Mouse (Mus musculus) neural tube, embryonic 12.5 days (tissue): ENCODE data around the gene Rfc2. TPM values are rescaled to one million over a fixed set of nuclear protein-coding genes. Genes with fewer than 3 reads are reported as not detected.
A peak's percentile ranks its signal among the peaks of the same experiment; 100 is the strongest.

Source experiments
- ATAC-seq: fragments of 200-750 bp; cut with Nextera tagmentation; 2 replicates; pipeline ENCODE4 v1.8.0; 2017; ENCODE audit warnings: low read depth, mild to moderate bottlenecking, moderate TSS enrichment, moderate library complexity; ENCODE audit not compliant: low FRiP score
- H3K27ac ChIP-seq: fragments of 300-500 bp; sonication (generic); 2 replicates; pipeline ENCODE4 v1.5.1; 2016
- H3K27me3 ChIP-seq: fragments of 300-500 bp; sonication (generic); replicated peaks from 2 replicates; pipeline ENCODE4 v1.6.1; 2016; ENCODE audit warnings: mild to moderate bottlenecking
- H3K36me3 ChIP-seq: fragments of 300-500 bp; sonication (generic); 2 replicates; pipeline ENCODE4 v1.6.1; 2016; ENCODE audit warnings: mild to moderate bottlenecking
- H3K4me1 ChIP-seq: fragments of 300-500 bp; sonication (generic); 2 replicates; pipeline ENCODE4 v1.6.1; 2016
- H3K4me2 ChIP-seq: fragments of 300-500 bp; sonication (generic); replicated peaks from 2 replicates; pipeline ENCODE4 v1.6.1; 2016; ENCODE audit warnings: mild to moderate bottlenecking
- H3K4me3 ChIP-seq: fragments of 300-500 bp; sonication (generic); 2 replicates; pipeline ENCODE4 v1.5.1; 2016
- H3K9ac ChIP-seq: fragments of 300-500 bp; sonication (generic); 2 replicates; pipeline ENCODE4 v1.6.1; 2016; ENCODE audit warnings: mild to moderate bottlenecking
- H3K9me3 ChIP-seq: fragments of 300-500 bp; sonication (generic); 2 replicates; pipeline ENCODE4 v1.6.1; 2016; ENCODE audit warnings: mild to moderate bottlenecking
- WGBS: fragments of 180-500 bp; shearing (Covaris S2); methylation state at CpG from one replicate; pipeline ENCODE4 v1.1.7; 2016; 5-methylcytosine and 5-hydroxymethylcytosine counted together
- polyA plus RNA-seq: library from polyadenylated mRNA; unstranded; fragments of >200 nt; fragmentation: Nextera tagmentation; extraction: Ambion mirVana; gene quantifications from 2 replicates; pipeline ENCODE4 v1.2.1, GENCODE M21; 2016

Rfc2 gene
- polyA plus RNA-seq = 228 and 231 TPM in 2 replicates

DNA sequence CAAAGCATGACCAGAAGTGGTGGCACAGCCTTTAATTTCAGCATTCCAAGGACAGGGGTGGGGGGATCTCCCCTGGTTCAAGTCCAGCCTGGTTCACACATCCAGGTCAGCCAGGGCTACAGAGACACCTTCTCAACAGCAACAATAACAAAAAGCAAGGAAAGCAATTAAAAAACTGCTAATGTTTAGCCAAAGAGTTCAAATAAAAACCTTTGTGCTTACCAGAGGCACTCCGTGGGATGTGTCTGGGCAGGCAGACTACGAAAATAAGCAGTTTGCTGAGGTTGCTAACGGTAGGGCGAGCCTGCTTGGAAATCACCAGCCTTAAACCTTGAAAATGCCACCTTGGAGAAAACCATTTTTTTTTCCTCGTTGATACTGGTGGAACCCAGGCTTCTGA, at the start of gene Rfc2:
Gene Rfc2 (plus strand): TSS at position 221 of the 400 bp plus-strand sequence.
- 86% methylated on average over 5 of the region's 5 CpGs for WGBS
- H3K4me3 ChIP-seq = no peak within 1 kb of the TSS
- ATAC-seq = no peak

DNA sequence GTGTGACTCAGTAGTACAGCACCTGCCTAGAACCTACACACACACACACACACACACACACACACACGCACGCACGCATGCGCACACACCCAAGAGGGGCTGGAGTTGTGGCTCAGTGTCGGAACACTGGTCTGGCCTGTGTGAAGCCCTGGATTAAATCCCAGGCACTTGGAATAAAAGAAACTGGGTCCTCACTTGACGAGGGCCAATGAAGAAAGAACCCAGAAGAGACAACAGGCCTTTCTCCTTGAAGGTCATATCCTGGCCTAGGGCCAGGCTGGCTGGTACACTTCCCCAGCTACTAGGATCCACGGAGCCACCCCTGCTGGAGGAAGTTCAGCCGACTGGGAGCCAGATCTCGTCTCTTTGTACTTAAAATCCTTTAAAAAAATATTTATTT, 49.6 kb upstream of the Rfc2 start:
- Histone ChIP-seq H3K4me3 (no peak overlapping the region), H3K9me3 (no peaks in the 10 kb centered on the region), H3K9ac (no peak overlapping the region), H3K27ac (no peak overlapping the region), H3K4me2 (no peak overlapping the region), H3K27me3 (no peaks in the 10 kb centered on the region), H3K4me1 (0 out of 2 replicates have a peak, but pooled peaks cover 8% of the 10 kb centered on the region), H3K36me3 (peaks cover 48% of the 10 kb centered on the region)
- ATAC-seq = no peak
- 91% methylated on average over 9 of the region's 9 CpGs for WGBS

More for the DNA sequence above, at the start of gene Rfc2:
- H3K4me1 ChIP-seq = peaks cover 9% of the 10 kb centered on the region
- H3K9ac ChIP-seq = no peak within 1 kb of the TSS
- H3K27ac ChIP-seq = no peak within 1 kb of the TSS
- no peaks in the 10 kb centered on the region for H3K9me3 ChIP-seq
- peaks cover 4% of the 10 kb centered on the region; the same call in 1 of the 2 replicates for H3K36me3 ChIP-seq
- H3K27me3 ChIP-seq = no peaks in the 10 kb centered on the region
- no peak within 1 kb of the TSS for H3K4me2 ChIP-seq

DNA sequence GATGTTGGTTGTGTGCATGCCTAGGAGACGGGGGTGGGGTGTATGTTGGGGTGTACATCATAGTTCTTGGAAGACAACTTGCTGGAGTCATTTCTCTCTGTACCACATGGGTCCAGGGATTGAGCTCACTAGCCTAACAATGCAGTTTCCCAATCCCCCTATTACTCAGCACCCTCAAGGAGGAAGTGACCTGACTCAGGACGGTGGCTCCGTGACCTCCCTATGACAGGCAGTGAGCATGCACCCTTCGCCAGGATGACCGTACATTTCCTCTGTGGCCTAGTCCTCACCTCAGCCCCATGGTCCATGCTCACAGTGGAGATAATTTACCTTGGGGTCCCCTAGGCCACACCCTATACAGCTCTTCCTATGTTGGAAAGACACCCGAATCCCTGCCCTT, 48.7 kb upstream of the Rfc2 start:
- no peak overlapping the region for H3K4me3 ChIP-seq
- 96% methylated on average over 6 of the region's 6 CpGs for WGBS
- ATAC-seq = no peak
- H3K27ac ChIP-seq = no peak overlapping the region
- H3K27me3 ChIP-seq = no peaks in the 10 kb centered on the region
- H3K9me3 ChIP-seq = no peaks in the 10 kb centered on the region
- no peak overlapping the region for H3K9ac ChIP-seq
- H3K36me3 ChIP-seq = peaks cover 46% of the 10 kb centered on the region
- no peak overlapping the region for H3K4me2 ChIP-seq
- H3K4me1 ChIP-seq = 0 out of 2 replicates have a peak, but pooled peaks cover 8% of the 10 kb centered on the region

DNA sequence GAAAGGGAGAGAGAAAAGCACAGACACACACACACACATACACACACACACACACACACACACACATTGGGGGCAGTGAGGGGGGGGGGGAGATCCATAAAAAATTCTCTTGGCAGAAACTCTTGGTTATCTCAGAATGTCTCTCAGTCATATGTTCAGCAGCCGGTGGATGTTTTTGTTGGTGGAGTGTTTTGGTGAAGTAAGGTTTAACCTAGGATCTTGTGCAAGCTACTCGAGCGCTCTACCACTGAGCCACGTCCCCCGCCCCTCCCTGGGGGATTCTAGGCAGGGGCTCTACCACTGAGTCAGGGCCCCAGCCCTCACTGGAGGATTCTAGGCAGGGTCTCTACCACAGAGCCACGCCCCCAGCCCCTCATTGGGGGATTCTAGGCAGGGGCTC, 45.1 kb upstream of the Rfc2 start:
- peaks cover 51% of the 10 kb centered on the region for H3K36me3 ChIP-seq
- H3K4me2 ChIP-seq = no peak overlapping the region
- WGBS = 93% methylated on average over 6 of the region's 6 CpGs

DNA sequence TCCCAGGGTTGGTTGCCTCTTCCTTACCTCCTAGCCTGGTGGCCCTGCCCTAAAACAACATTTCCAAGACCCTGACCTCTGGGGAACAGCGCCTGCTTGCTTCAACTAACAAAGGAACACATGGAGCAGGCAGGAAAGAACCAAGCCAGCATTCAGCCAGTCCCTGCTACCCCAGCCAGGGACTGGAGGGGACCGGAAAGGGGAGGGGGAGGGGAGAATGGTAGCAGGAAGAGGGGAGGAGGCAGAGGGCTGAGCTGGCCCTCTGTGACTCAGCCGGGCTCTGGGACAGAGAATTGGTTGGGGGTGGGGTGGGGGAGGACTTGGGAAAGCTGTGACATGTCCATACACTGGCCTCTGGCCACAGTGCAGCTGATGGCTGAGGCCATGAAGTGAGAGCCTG, 41.3 kb upstream of the Rfc2 start:
- ATAC-seq = no peak
- Histone ChIP-seq H3K9ac (no peak overlapping the region), H3K9me3 (peaks cover 3% of the 10 kb centered on the region; the same call in 1 of the 2 replicates), H3K27ac (peak overlapping the region; percentile 46), H3K4me2 (0 out of 2 replicates have a peak overlapping the region, but pooled peaks have one; percentile 3), H3K36me3 (peaks cover 21% of the 10 kb centered on the region), H3K4me3 (no peak overlapping the region), H3K4me1 (peaks cover 23% of the 10 kb centered on the region), H3K27me3 (no peaks in the 10 kb centered on the region)
- 8% methylated on average over 3 of the region's 3 CpGs for WGBS

More for the DNA sequence above, 45.1 kb upstream of the Rfc2 start:
- no peak overlapping the region for H3K27ac ChIP-seq
- no peak for ATAC-seq
- H3K27me3 ChIP-seq = no peaks in the 10 kb centered on the region
- no peak overlapping the region for H3K4me3 ChIP-seq
- peaks cover 3% of the 10 kb centered on the region; the same call in 1 of the 2 replicates for H3K9me3 ChIP-seq
- H3K9ac ChIP-seq = no peak overlapping the region
- H3K4me1 ChIP-seq = peaks cover 12% of the 10 kb centered on the region

DNA sequence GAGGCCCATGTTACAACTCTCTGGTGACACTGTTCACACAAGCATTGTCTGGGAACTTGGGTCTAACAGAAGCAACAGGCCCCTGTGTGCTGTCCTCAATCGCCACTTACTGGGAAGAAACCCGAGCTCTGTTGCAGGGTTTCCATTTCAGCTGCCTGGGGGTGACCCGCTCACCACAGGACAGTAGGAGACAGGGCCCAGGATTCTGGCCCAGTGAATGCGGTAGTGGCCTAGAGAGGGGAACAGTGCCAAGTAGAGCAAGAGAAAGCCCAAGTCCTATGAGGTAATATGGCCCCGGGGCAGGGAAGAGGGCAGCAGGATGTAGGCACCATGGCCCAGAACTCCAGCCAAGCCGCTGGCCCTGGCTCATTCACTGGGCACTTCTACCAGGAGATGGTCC, 40.3 kb upstream of the Rfc2 start:
- no peak overlapping the region for H3K9ac ChIP-seq
- no peak overlapping the region for H3K4me3 ChIP-seq
- peaks cover 23% of the 10 kb centered on the region for H3K4me1 ChIP-seq
- 79% methylated on average over 6 of the region's 6 CpGs for WGBS
- H3K27me3 ChIP-seq = no peaks in the 10 kb centered on the region
- H3K27ac ChIP-seq = no peak overlapping the region
- no peak overlapping the region for H3K4me2 ChIP-seq
- no peak for ATAC-seq
- H3K36me3 ChIP-seq = peaks cover 13% of the 10 kb centered on the region
- H3K9me3 ChIP-seq = peaks cover 3% of the 10 kb centered on the region; the same call in 1 of the 2 replicates

DNA sequence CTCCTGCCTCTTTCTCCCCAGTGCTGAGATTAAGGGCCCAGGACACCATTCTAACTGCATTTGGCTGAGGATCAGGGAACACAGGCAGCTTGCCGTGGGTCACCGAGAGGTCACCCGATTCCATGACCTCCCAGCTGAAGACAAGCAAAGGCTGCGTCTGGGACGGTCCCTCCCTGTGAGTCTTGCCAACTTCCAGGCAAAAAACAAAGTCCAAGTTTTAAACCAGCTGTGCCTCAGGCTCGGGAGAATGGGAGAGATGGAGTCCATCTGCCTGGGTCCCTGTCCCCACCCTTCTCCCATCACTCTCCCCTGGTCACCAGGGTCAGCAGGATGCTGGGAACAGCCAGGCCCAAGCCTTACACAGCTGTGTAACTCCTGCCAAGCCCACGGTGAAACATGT, 39.5 kb upstream of the Rfc2 start:
- Histone ChIP-seq H3K4me1 (peaks cover 26% of the 10 kb centered on the region), H3K27ac (no peak overlapping the region), H3K9ac (no peak overlapping the region), H3K4me3 (no peak overlapping the region), H3K4me2 (no peak overlapping the region), H3K27me3 (no peaks in the 10 kb centered on the region), H3K36me3 (peaks cover 13% of the 10 kb centered on the region), H3K9me3 (peaks cover 3% of the 10 kb centered on the region; the same call in 1 of the 2 replicates)
- ATAC-seq = no peak
- WGBS = 39% methylated on average over 7 of the region's 7 CpGs

DNA sequence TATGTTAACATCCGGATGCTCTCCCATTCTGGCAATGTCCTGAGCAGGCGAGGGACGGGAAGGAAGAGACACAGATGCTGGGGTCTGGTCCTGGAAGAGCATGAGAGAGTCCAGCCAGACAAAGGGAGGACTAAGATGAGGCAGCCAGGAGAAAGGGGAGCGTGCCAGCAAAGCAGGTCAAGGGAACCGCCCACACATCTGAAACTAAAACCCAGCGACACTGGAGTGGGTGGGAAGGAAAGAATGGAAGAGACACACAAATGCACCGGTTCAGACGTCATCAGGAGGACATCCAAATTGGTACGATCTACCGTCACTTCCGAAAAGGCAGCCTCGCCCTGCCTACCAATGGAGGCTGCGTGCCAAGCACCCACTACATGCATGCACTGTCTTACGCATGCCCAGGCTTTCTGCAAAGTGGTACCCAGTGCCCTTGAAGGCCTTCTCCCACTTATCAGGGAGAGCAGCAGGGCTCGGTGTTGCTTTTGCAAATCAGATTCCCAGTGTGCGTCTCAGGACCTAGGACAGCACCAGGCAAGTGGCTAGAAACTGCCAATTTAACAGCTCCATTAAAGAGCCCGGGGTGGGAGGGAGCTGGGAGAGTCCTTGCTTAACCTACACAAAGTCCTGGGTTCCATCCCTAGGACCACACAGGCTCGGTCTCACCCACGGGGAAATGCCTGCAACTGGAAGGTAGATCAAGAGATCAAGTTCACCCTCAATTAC, 36.5 kb upstream of the Rfc2 start:
- no peak for ATAC-seq
- H3K4me3 ChIP-seq = no peak overlapping the region
- WGBS = 67% methylated on average over 19 of the region's 19 CpGs
- H3K9ac ChIP-seq = no peak overlapping the region
- no peak overlapping the region for H3K4me2 ChIP-seq
- H3K36me3 ChIP-seq = peaks cover 4% of the 10 kb centered on the region; the same call in 1 of the 2 replicates
- no peaks in the 10 kb centered on the region for H3K27me3 ChIP-seq
- no peak overlapping the region for H3K27ac ChIP-seq
- H3K9me3 ChIP-seq = no peaks in the 10 kb centered on the region
- H3K4me1 ChIP-seq = peaks cover 42% of the 10 kb centered on the region

DNA sequence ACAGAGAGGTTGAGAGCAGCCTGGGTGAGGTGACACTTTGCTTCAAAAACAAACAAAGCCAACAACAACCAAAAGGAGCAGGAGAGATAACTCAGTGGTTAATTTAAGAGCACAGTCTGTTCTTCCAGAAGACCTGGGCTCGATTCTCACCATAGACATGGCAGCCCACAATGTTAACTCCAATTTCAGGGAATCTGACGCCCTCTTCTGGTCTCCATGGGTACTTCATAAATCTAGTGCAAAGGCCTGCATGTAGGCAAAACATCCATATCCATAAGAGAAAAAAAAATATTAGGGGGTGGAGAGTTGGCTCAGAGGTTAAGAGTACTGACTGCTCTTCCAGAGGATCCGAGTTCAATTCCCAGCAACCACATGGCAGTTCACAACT, 35.9 kb upstream of the Rfc2 start:
- peaks cover 40% of the 10 kb centered on the region for H3K4me1 ChIP-seq
- no peak for ATAC-seq

DNA sequence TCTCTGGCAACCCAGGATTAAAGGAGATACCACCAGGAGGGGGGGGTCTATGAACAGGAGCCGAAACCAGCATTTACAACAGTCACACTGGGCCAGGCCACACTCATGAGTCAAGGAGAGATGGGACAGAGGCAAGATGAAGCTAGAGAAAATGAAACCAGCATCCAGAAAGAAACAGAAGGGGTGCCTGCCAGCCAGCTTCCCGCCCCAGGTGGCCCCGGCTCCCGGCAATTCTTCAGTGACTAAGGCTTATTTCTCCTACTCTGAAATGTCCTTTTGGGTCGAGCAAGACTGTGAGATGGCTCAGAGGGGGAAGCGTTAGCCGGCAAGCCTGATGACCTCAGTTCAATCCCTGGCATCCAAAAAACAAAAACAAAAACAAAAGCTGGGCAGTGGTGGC, 34.4 kb upstream of the Rfc2 start:
- Histone ChIP-seq H3K4me2 (no peak overlapping the region), H3K9me3 (no peaks in the 10 kb centered on the region), H3K36me3 (peaks cover 4% of the 10 kb centered on the region; the same call in 1 of the 2 replicates), H3K4me1 (peaks cover 37% of the 10 kb centered on the region), H3K27me3 (no peaks in the 10 kb centered on the region), H3K9ac (no peak overlapping the region), H3K27ac (no peak overlapping the region), H3K4me3 (no peak overlapping the region)
- ATAC-seq = no peak
- WGBS = 87% methylated on average over 7 of the region's 7 CpGs

More for the DNA sequence above, 35.9 kb upstream of the Rfc2 start:
- Histone ChIP-seq H3K27me3 (no peaks in the 10 kb centered on the region), H3K9me3 (no peaks in the 10 kb centered on the region), H3K9ac (no peak overlapping the region), H3K36me3 (peaks cover 4% of the 10 kb centered on the region; the same call in 1 of the 2 replicates), H3K4me3 (no peak overlapping the region), H3K27ac (no peak overlapping the region), H3K4me2 (no peak overlapping the region)
- WGBS = 59% methylated on average over 3 of the region's 3 CpGs

DNA sequence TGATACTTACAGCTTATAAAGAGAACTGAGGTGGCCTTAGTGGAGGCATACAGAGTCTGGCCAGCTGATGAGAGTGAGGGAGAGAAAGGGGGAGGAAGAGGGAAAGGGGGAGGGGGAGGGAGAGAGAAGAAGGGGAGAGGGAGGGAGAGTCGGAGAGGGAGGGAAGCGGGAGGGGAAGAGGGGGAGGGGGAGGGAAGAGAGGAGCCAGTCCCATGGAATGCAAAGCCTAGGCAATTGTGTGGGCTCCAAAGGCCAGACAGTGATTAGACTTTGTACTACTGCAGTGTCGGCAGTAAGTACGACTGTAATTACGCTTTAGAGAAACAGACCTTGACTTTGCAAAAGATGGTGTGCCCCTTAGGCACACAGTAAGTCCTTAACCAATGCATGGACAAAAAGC, 32.9 kb upstream of the Rfc2 start:
- no peak for ATAC-seq
- Histone ChIP-seq H3K27me3 (no peaks in the 10 kb centered on the region), H3K4me2 (peak overlapping the region; percentile 30; the same call in 1 of the 2 replicates), H3K9ac (no peak overlapping the region), H3K4me1 (peaks cover 38% of the 10 kb centered on the region), H3K4me3 (no peak overlapping the region), H3K9me3 (no peaks in the 10 kb centered on the region), H3K27ac (no peak overlapping the region), H3K36me3 (peaks cover 4% of the 10 kb centered on the region; the same call in 1 of the 2 replicates)
- 63% methylated on average over 5 of the region's 5 CpGs for WGBS

DNA sequence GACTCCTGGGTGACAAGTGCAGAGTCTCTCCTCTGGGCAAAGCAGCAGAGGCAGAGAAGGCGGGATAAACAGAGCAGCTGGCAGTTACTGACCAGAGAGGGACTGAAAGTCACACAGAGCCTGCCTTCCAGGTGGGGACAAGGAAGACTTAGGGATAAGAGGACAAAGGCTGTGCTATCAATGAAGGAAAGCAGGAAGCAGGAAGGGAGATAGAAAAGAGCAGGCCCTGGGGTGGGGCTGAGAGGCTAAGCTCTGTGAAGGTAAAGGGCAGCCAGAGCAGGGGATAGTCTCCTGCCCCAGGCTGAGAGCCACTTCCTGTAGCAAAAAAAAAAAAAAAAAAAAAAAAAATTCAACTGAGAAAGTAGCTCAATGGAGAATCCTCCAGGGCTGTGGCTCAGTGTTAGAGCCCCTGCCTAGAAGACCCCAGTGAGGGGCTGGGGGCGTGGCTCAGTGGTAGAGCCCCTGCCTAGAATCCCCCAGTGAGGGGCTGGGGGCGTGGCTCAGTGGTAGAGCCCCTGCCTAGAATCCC, 31.5 kb upstream of the Rfc2 start:
- Histone ChIP-seq H3K4me2 (peak overlapping the region; percentile 87), H3K9me3 (no peaks in the 10 kb centered on the region), H3K27me3 (no peaks in the 10 kb centered on the region), H3K4me1 (peaks cover 38% of the 10 kb centered on the region), H3K9ac (no peak overlapping the region), H3K36me3 (no peaks in the 10 kb centered on the region), H3K4me3 (no peak overlapping the region), H3K27ac (no peak overlapping the region)
- no peak for ATAC-seq
- 98% methylated on average over 3 of the region's 3 CpGs for WGBS
